Mouse (Mus musculus) gastrocnemius, postnatal 10 days (tissue): Measurements from ENCODE around the gene Mrps30. TPM values are rescaled to one million over a fixed set of nuclear protein-coding genes. Genes with fewer than 3 reads are reported as not detected.
"Not testable (repeated sequence)": the region's sequence is repeated elsewhere in the genome, so short reads cannot be mapped to it uniquely, and the experiment has no call there.

ENCODE experiments used
- DNase-seq: peaks from one replicate; pipeline ENCODE4 v3.0.0; 2021; ENCODE audit warnings: mixed read lengths
- long read RNA-seq, 2 experiments: library from polyadenylated mRNA; stranded (forward); transcript quantifications; one replicate each; pipeline ENCODE4 v2.0.0; 2021
- total RNA-seq, 2 experiments: library from RNA; stranded (reverse); gene quantifications; 2 replicates each; pipeline ENCODE4 v1.2.3; 2021

Gene Mrps30
- total RNA-seq = 10 to 100 TPM; 17.4 to 18.6 TPM
- long read RNA-seq, experiment 1, transcript Mrps30-201 (5 exons, 3,319 nt) = major isoform, 114 of 118 reads
- long read RNA-seq, experiment 1, partial matches to known transcripts = 1 of 118 reads
- long read RNA-seq, experiment 1, other reads (novel, unspliced or antisense) = 3 of 118 reads
- long read RNA-seq, experiment 2, transcript Mrps30-201 (5 exons, 3,319 nt) = major isoform, 142 of 144 reads
- long read RNA-seq, experiment 2, partial matches to known transcripts = 0 of 144 reads
- long read RNA-seq, experiment 2, other reads (novel, unspliced or antisense) = 2 of 144 reads

DNA sequence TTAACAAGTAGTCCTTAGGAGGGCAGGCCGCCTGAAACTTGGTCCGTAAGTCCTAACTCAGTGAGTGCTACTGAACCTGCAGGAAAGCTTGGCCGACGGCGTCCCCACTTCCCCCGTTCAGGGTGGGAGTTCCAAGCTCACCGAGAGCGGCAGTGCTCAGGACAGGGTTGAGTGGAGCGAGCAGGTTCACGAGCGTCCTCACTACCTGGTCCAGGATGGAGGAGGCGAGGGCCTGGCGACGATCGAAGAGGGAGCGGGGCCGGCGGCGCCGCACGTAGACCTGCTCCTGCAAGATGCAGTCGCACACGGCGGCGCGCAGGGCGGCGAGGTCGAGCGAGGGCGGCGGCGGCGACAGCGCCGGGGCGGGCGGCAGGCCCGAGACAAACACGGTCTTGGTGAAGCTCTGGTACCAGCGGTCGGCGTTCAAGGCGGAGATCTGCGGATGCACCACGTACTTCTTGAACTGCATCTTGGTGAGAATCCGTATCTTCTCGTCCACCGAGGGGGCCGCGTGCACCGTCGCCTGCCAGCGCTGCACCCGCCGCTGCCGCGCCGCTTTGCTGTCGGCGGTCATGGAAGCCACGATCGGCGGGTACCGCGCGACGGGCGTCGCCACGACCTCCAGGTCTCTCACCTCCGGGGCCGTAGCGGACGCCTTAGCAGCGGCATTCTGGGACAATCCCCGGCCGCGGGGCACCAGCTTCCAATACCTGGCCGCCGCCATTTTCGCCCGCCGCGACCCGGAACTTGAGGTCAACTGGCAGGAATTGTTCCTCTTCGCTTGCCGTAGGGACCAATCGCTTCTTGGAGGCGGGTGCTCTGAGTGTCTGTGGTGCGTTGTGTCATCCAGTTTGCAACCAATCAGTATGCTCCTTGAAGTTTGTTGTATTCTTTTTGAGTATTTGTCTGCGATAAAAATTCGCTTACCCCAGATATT is at the start of gene Mrps30, which contains the start of gene B430218F22Rik:
Mrps30 (minus strand) TSS at position 742 of the 937 bp plus-strand sequence.
B430218F22Rik (plus strand) TSS at position 120 of the 937 bp plus-strand sequence.
- peak; percentile 94 for DNase-seq

DNA sequence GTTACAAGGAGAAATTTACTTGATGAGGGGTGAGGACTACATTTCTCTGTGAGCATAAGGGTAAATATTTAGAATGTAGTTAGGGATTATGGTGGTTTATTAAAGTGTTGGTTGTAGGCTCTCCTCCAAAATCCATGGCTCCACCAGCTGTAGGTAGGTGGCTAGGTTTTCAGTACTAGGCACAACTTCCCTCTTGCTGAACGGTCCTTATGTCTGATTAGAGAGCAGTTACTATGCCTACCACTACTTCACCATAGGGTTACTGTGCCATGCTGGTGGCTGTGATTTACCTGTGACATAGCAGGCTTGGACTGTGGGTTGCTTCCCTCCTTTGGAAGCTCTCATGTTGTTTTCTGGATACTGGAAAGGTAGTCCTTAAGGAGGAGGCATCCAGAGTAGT is 33.8 kb upstream of the Mrps30 start:
- no peak for DNase-seq

DNA sequence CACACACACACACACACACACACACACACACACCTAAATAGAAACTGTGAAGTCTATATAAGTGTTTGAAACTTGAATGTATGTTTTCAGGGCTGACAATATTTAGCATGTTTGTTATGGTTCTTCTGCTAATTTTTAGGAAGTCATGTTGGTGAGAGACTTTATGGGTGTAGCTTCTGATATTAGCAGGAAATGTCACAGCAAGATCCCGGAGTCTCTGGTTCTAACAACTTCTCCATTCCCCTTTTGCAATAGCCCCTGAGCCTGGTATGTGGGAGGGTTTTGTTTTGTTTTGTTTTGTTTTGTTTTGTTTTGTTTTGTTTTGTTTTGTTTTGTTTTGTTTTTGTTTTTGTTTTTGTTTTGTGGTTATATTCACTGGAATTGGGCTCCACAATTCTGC is 33.4 kb upstream of the Mrps30 start:
- DNase-seq = no peak

- no peak for DNase-seq
Measured at GRCm38 (mm10) chr13:118418163-118418562, 31.1 kb upstream of the Mrps30 start.

DNA sequence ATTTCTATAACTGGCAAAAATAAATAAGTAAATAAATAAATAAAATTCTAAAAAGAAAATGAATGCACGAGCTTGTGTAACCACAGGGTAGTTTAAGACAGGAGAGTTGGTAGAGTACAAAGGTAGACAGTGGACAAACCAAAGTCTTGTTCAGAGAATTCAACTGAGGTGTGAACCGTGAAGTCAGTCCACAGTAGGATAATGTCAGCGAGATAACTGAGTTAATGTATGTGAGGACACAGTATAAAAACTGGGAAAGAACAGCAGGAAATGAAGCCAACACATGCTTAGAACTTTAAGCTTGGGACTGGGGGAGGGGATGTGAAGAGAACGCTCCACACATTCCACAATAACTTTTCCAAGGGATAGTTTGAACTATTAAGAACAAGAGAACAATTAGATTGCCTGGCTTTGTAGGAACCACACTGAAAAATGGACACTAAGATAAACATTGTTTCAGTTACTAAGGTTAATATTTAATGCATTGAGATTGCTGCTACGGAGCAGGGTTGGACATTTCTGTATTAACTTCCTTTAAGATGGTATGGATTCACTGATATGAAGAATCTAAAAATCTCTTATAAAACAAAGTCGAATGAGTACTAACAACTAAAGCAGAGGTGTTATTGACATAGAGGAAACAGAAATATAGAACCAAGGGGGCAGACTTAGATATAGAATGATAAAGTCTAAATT is 24.4 kb upstream of the Mrps30 start:
- no peak for DNase-seq

GRCm38 (mm10) chr13:118403544-118403943 is 16.5 kb upstream of the Mrps30 start:
- DNase-seq = no peak

DNA sequence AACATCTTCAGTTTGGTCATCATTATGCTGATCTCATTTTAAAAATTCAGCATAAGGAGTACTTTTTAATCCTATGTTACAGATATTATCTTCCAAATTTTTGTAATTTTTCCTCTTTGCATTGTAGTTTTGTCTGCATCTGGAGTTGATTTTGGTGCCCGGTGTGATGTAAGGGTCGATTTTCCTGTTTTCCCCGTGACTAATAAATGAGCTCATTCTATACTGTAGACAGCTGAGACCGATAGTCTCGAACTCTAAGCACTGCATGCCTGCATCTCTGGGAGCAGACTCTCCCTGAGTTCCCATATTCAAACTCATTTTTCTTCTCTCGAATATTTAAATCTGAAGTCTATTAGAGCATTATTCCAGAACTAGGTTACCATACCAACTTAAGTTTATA is 13.3 kb upstream of the Mrps30 start:
- no peak for DNase-seq

DNA sequence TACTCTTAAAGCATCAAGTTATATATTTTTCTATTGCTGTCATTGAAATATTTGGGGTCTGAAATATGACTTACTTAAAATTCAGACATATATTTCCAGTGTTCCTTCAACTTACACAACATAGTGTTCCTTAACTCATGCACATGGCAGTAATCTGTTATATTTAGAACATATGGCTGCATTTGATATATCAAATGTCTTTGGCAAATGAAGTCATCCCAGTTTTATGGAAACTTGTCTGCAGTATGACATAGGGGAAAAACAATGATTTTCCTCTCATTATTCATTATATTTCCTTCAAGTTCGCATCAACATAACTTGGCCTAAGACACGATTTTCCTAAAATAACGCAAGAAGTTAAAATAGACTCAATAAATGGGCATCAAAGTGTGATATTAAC is 8.8 kb upstream of the Mrps30 start:
- no peak for DNase-seq

- DNase-seq = not testable (repeated sequence)
Measured at GRCm38 (mm10) chr13:118387448-118387801, 373 bp upstream of the Mrps30 start.

- DNase-seq = no peak
Measured at GRCm38 (mm10) chr13:118380381-118380780, 6.7 kb downstream of the Mrps30 start.

DNA sequence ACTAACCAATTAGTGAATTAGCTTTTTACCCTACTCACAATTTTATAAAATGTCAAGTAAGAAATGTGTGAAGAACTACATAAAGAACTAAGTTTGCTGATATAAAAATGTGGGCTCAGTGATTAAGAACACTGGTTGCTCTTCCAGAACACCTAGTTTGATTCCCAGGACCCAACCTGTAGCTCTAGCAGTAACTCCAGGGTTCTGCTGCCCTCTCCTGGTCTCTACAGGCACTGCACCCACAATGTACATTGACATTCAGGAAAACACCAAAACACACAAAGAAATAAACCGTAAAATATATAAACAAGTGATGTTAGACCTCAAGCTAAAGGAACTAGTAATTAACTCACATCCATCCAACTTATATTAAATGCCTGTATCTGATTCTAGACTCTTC is 7.9 kb downstream of the Mrps30 start:
- DNase-seq = peak; percentile 50

DNA sequence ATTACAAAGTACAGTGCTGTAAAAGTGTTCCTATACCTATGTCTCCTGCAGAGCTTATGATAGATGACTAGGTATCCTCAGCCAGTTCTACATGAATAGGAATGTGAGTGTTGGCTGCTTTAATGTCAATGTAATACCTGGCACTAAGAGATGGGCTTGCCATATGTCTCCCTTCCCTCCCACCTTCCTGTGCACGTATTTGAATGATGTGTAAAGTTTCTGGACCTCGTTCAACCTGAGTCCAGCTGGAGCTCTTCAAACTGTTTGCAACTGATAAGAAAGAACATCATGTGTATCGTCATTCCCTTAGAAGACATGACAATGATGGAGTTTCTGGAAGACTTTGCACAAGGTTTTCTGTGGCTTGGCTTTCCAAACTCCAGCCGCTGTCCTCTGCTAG is 14.2 kb downstream of the Mrps30 start:
- no peak for DNase-seq

DNA sequence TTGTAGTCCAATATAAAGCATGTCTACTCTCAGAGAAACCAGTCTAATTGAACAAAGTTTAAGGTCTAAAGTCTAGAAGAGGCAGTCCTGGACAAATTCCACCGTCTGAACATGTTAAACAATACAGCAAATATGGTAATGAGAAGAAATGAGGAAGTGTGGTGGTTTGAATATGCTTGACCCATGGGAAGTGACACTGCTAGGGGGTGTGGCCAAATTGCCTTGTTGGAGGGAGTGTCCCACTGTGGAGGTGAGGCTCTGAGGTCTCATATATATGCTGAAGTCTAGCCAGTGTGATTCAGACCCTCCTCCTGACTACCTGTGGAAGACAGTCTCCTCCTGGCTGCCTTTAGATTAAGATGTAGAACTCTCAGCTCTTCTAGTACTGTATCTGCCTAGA is 21.3 kb downstream of the Mrps30 start:
- DNase-seq = no peak

DNA sequence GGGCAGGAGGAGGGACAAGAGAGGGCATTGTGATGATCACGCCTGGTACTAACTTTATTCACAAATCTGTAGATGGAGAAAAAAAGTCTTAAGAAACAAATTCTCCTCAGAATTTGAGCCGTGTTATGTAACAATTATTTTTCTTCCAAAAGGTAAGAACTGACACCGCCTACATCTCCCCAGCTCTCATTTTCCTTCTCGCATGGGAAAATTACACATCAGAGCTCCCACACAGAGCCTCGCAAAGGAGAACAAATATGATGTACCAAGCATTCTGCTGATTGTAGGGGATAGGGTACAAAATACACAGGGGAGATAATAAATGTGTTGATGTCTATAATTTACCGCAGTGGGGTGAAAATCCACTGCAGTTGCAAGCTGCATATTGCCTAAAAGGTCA is 23.7 kb downstream of the Mrps30 start:
- DNase-seq = no peak

GRCm38 (mm10) chr13:118350870-118351269 is 36.2 kb downstream of the Mrps30 start:
- no peak for DNase-seq

GRCm38 (mm10) chr13:118350257-118350656 is 36.8 kb downstream of the Mrps30 start:
- DNase-seq = no peak

Other genes with a start within 250 kb of the Mrps30 start
- gene B430218F22Rik, start 622 bp downstream of the Mrps30 start, total RNA-seq = not detected